21 mouse cellular contexts compared by ENCODE assay signal in the genomic region with DNA sequence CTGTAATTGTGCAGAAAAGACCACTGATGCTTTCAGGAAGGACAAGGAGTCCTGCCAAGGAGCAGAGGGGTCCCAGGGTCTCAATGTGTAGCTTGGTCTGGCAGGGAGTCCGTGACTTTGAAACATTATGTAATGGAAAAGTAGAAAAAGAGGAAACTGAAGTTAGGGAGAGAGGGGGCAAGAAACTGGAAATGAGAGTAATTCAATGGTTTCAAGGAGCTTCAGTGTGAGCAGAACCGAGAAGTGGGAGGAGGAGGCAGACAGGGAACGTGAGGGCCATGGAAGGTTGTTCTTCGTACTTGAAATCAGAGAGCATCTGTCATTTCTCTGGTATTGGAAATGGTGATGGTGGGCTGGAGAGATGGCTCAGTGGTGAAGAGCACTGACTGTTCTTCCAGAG. TPM values are rescaled to one million over a fixed set of nuclear protein-coding genes. Genes with fewer than 3 reads are reported as not detected.
DNase-seq lines count a peak whose midpoint lies in the region; ATAC-seq lines count a peak whose summit lies in the region.
"Had no signal": no experiment of that assay in that cellular context is flagged by ENCODE, and none has a peak within 500 bp of the region (broad histone marks: within the 10 kb centered on the region; RNA-seq: fewer than 3 reads in every experiment).

No protein-coding gene starts in this region.

- H3K36me3 ChIP-seq in midbrain, embryonic 14.5 days (ENCODE audit: control insufficient read depth, insufficient read depth, low read length) = peaks cover 3% of the 10 kb centered on the region; the same call in 1 of the 2 replicates
- peaks cover 15% of the 10 kb centered on the region for H3K36me3 ChIP-seq in embryonic facial prominence, embryonic 10.5 days (replicated peaks)
- H3K36me3 ChIP-seq: embryonic facial prominence, embryonic 12.5 days; forebrain, embryonic 15.5 days; G1E had no signal

- DNase-seq in midbrain, embryonic 14.5 days = no peak
- no peak for DNase-seq in embryonic facial prominence, embryonic 10.5 days (ENCODE audit: low spot score)
- DNase-seq in kidney, postnatal 4 days = no peak
- DNase-seq: adrenal gland, adult 8-10 months; adrenal gland, postnatal 14 days; adrenal gland, postnatal 36 days; cerebellum, adult 11-12 months; cerebellum, adult 2 months; cerebellum, adult 9-10 months; cerebellum, postnatal 25 days; embryo, embryonic 11 days; forebrain, postnatal 0 days had no signal

- no peaks in the 10 kb centered on the region for H3K9me3 ChIP-seq in midbrain, embryonic 14.5 days (ENCODE audit: control insufficient read depth, low read length)
- no peaks in the 10 kb centered on the region for H3K9me3 ChIP-seq in embryonic facial prominence, embryonic 10.5 days
- H3K9me3 ChIP-seq: embryonic facial prominence, embryonic 12.5 days; forebrain, embryonic 13.5 days; forebrain, embryonic 15.5 days had no signal

- no peak overlapping the region for H3K4me3 ChIP-seq in midbrain, embryonic 14.5 days (replicated peaks; ENCODE audit: low read depth, low read length)
- H3K4me3 ChIP-seq in embryonic facial prominence, embryonic 10.5 days = no peak overlapping the region
- H3K4me3 ChIP-seq: embryonic facial prominence, embryonic 12.5 days; forebrain, embryonic 13.5 days; forebrain, embryonic 15.5 days had no signal

- no peak overlapping the region for H3K9ac ChIP-seq in midbrain, embryonic 14.5 days (replicated peaks; ENCODE audit: low read length)
- H3K9ac ChIP-seq: embryonic facial prominence, embryonic 12.5 days; forebrain, embryonic 13.5 days; forebrain, embryonic 15.5 days; forebrain, postnatal 0 days had no signal

- no peaks in the 10 kb centered on the region for H3K27me3 ChIP-seq in midbrain, embryonic 14.5 days (ENCODE audit: control insufficient read depth, insufficient read depth, low read length)
- H3K27me3 ChIP-seq in embryonic facial prominence, embryonic 10.5 days (replicated peaks; ENCODE audit: low read depth, poor library complexity, severe bottlenecking) = peaks cover 10% of the 10 kb centered on the region; the same call in 1 of the 2 replicates
- H3K27me3 ChIP-seq: embryonic facial prominence, embryonic 12.5 days; forebrain, embryonic 15.5 days had no signal

- ATAC-seq in common myeloid progenitor, adult 5-6 weeks (replicated peaks; ENCODE audit: low read depth, poor library complexity, severe bottlenecking) = peak; percentile 51
- peak; percentile 73 for ATAC-seq in megakaryocyte, adult 5-6 weeks (ENCODE audit: poor library complexity, severe bottlenecking)
- ATAC-seq in monocyte, adult 5-6 weeks (replicated peaks; ENCODE audit: insufficient number of reproducible peaks, low FRiP score, low TSS enrichment, poor library complexity, severe bottlenecking) = peak; percentile 32
- no peak for ATAC-seq in midbrain, embryonic 14.5 days (ENCODE audit: low FRiP score, low TSS enrichment)
- ATAC-seq: activated CD4-positive, CD25-positive, alpha-beta regulatory T cell, adult 4 months; forebrain, embryonic 13.5 days; forebrain, embryonic 15.5 days; forebrain, postnatal 0 days; Patski had no signal

- no peak overlapping the region for H3K27ac ChIP-seq in midbrain, embryonic 14.5 days (replicated peaks; ENCODE audit: low read depth, low read length)
- no peak overlapping the region for H3K27ac ChIP-seq in embryonic facial prominence, embryonic 10.5 days (replicated peaks)
- H3K27ac ChIP-seq: embryonic facial prominence, embryonic 12.5 days; forebrain, embryonic 13.5 days; forebrain, embryonic 15.5 days had no signal

- H3K4me1 ChIP-seq in midbrain, embryonic 14.5 days (ENCODE audit: control insufficient read depth, insufficient read depth, low read length) = no peaks in the 10 kb centered on the region
- H3K4me1 ChIP-seq in embryonic facial prominence, embryonic 10.5 days = peaks cover 21% of the 10 kb centered on the region
- H3K4me1 ChIP-seq: embryonic facial prominence, embryonic 12.5 days; forebrain, embryonic 13.5 days; forebrain, embryonic 15.5 days had no signal

- H3K4me2 ChIP-seq in midbrain, embryonic 14.5 days (ENCODE audit: low read length) = no peak overlapping the region
- H3K4me2 ChIP-seq: embryonic facial prominence, embryonic 12.5 days; forebrain, embryonic 13.5 days; forebrain, embryonic 15.5 days had no signal

- WGBS in midbrain, embryonic 14.5 days = 87% methylated on average over 4 of the region's 4 CpGs
- WGBS in embryonic facial prominence, embryonic 10.5 days = 77% methylated on average over 4 of the region's 4 CpGs

RNA-seq across cellular contexts. Expression of gene Pdlim7, which starts 6.1 kb away (rescaled TPM):
- 4.6 and 12.2 TPM in 2 replicates for total RNA-seq in common myeloid progenitor, adult 5-6 weeks (2017)
- 23.8 and 25.9 TPM in 2 replicates for total RNA-seq in megakaryocyte, adult 5-6 weeks (2015)
- 9.4 and 12.4 TPM in 2 replicates for total RNA-seq in megakaryocyte, adult 5-6 weeks (2017)
- total RNA-seq in monocyte, adult 5-6 weeks (2017) = 4.7 to 13.5 TPM (median 10.5 TPM) in 3 replicates
- 126 and 154 TPM in 2 replicates for polyA plus RNA-seq in midbrain, embryonic 14.5 days (2014; fragmentation: Nextera tagmentation; extraction: Ambion mirVana)
- 209 and 215 TPM in 2 replicates for polyA plus RNA-seq in embryonic facial prominence, embryonic 10.5 days (2016; fragmentation: Nextera tagmentation; extraction: Ambion mirVana)

RNA-seq across cellular contexts. Expression of gene Dok3, which starts 9.5 kb away (rescaled TPM):
- total RNA-seq in common myeloid progenitor, adult 5-6 weeks (2017) = 8.3 and 9.6 TPM in 2 replicates
- total RNA-seq in megakaryocyte, adult 5-6 weeks (2015) = 73.6 and 80.6 TPM in 2 replicates
- 81.2 and 88.6 TPM in 2 replicates for total RNA-seq in megakaryocyte, adult 5-6 weeks (2017)
- total RNA-seq in monocyte, adult 5-6 weeks (2017) = 86.5 to 105 TPM (median 104 TPM) in 3 replicates
- 3.4 and 4.0 TPM in 2 replicates for polyA plus RNA-seq in midbrain, embryonic 14.5 days (2014; fragmentation: Nextera tagmentation; extraction: Ambion mirVana)
- 3.6 and 4.2 TPM in 2 replicates for polyA plus RNA-seq in embryonic facial prominence, embryonic 10.5 days (2016; fragmentation: Nextera tagmentation; extraction: Ambion mirVana)

RNA-seq across cellular contexts. Expression of gene Ddx41, which starts 16.9 kb away (rescaled TPM):
- 59.8 and 62.8 TPM in 2 replicates for total RNA-seq in common myeloid progenitor, adult 5-6 weeks (2017)
- total RNA-seq in megakaryocyte, adult 5-6 weeks (2015) = 16.2 and 20.9 TPM in 2 replicates
- total RNA-seq in megakaryocyte, adult 5-6 weeks (2017) = 41.4 and 56.6 TPM in 2 replicates
- 67.7 to 76.2 TPM (median 71.8 TPM) in 3 replicates for total RNA-seq in monocyte, adult 5-6 weeks (2017)
- polyA plus RNA-seq in midbrain, embryonic 14.5 days (2014; fragmentation: Nextera tagmentation; extraction: Ambion mirVana) = 56.2 and 57.6 TPM in 2 replicates
- 90.0 and 93.5 TPM in 2 replicates for polyA plus RNA-seq in embryonic facial prominence, embryonic 10.5 days (2016; fragmentation: Nextera tagmentation; extraction: Ambion mirVana)

RNA-seq across cellular contexts. Expression of gene Dbn1, which starts 31.7 kb away (rescaled TPM):
- total RNA-seq in common myeloid progenitor, adult 5-6 weeks (2017) = 1.1 and 5.3 TPM in 2 replicates
- total RNA-seq in megakaryocyte, adult 5-6 weeks (2015) = 0.18 TPM in 1 of 2 replicates, not detected in the other
- total RNA-seq in megakaryocyte, adult 5-6 weeks (2017) = 0.57 and 2.9 TPM in 2 replicates
- 0.58 TPM in 1 of 3 replicates, not detected in the others for total RNA-seq in monocyte, adult 5-6 weeks (2017)
- 509 and 557 TPM in 2 replicates for polyA plus RNA-seq in midbrain, embryonic 14.5 days (2014; fragmentation: Nextera tagmentation; extraction: Ambion mirVana)
- 412 and 419 TPM in 2 replicates for polyA plus RNA-seq in embryonic facial prominence, embryonic 10.5 days (2016; fragmentation: Nextera tagmentation; extraction: Ambion mirVana)

RNA-seq across cellular contexts. Expression of gene Fam193b, which starts 51.3 kb away (rescaled TPM):
- 18.4 and 28.0 TPM in 2 replicates for total RNA-seq in common myeloid progenitor, adult 5-6 weeks (2017)
- 29.7 and 35.4 TPM in 2 replicates for total RNA-seq in megakaryocyte, adult 5-6 weeks (2015)
- total RNA-seq in megakaryocyte, adult 5-6 weeks (2017) = 19.1 and 26.4 TPM in 2 replicates
- total RNA-seq in monocyte, adult 5-6 weeks (2017) = 37.8 to 73.6 TPM (median 40.6 TPM) in 3 replicates
- polyA plus RNA-seq in midbrain, embryonic 14.5 days (2014; fragmentation: Nextera tagmentation; extraction: Ambion mirVana) = 50.0 and 57.6 TPM in 2 replicates
- 62.7 and 67.3 TPM in 2 replicates for polyA plus RNA-seq in embryonic facial prominence, embryonic 10.5 days (2016; fragmentation: Nextera tagmentation; extraction: Ambion mirVana)
